Mouse (Mus musculus) lung, adult 2 months (tissue): ENCODE data around the gene Gm49368. TPM values are rescaled to one million over a fixed set of nuclear protein-coding genes. Genes with fewer than 3 reads are reported as not detected.

Experiments
- DNase-seq: peaks from one replicate; pipeline ENCODE4 v3.0.0; 2022
- H3K4me1 ChIP-seq: fragments of 200-500 bp; 2 replicates; pipeline ENCODE4 v1.6.1; 2011; ENCODE audit warnings: low read length; ENCODE audit not compliant: control insufficient read depth, insufficient read depth
- H3K4me3 ChIP-seq: fragments of 200-500 bp; replicated peaks from 2 replicates; pipeline ENCODE3; 2011; ENCODE audit warnings: low read depth, mild to moderate bottlenecking, control low read depth, low read length; ENCODE audit errors: extremely low read depth
- CTCF ChIP-seq: fragments of 200-500 bp; IDR thresholded peaks from 2 replicates; pipeline ENCODE4 v1.5.1; 2011; ENCODE audit warnings: mild to moderate bottlenecking, low read length, control low read depth; ENCODE audit not compliant: insufficient read depth
- POLR2A ChIP-seq: fragments of 200-500 bp; IDR thresholded peaks from 2 replicates; pipeline ENCODE4 v1.6.1; 2011; ENCODE audit warnings: low read depth, mild to moderate bottlenecking, control low read depth, low read length, borderline replicate concordance; ENCODE audit errors: extremely low read depth
- WGBS: fragments of 180-500 bp; shearing (Covaris S2); methylation state at CpG from one replicate; pipeline ENCODE4 v1.1.7; 2018; 5-methylcytosine and 5-hydroxymethylcytosine counted together
- polyA plus RNA-seq: library from polyadenylated mRNA; depleted of rRNA; stranded (reverse); fragments of >200 nt; gene quantifications from 2 replicates; pipeline ENCODE4 v1.2.3, GENCODE M21; 2012

Gene Gm49368
- polyA plus RNA-seq, 1 experiment: 0.07 TPM

- DNase-seq: no peak
- WGBS: 63% methylated on average over 5 of the region's 5 CpGs
- H3K4me3 ChIP-seq: no peak overlapping the region
- no peak for TF ChIP-seq CTCF
- no peak for TF ChIP-seq POLR2A
- H3K4me1 ChIP-seq: no peaks in the 10 kb centered on the region
Observed at GRCm38 (mm10) chr7:128115211-128115958, 52.9 kb downstream of the Gm49368 start.

GRCm38 (mm10) chr7:128116396-128116795 lies 53.9 kb downstream of the Gm49368 start:
- DNase-seq: no peak
- TF ChIP-seq POLR2A: no peak
- no peak for TF ChIP-seq CTCF
- Histone ChIP-seq H3K4me3 (no peak overlapping the region), H3K4me1 (no peaks in the 10 kb centered on the region)
- 85% methylated on average over 5 of the region's 5 CpGs for WGBS

GRCm38 (mm10) chr7:128119726-128120490 lies 57.4 kb downstream of the Gm49368 start:
- no peak for TF ChIP-seq CTCF
- TF ChIP-seq POLR2A: no peak
- 75% methylated on average over 6 of the region's 6 CpGs for WGBS
- Histone ChIP-seq H3K4me1 (no peaks in the 10 kb centered on the region), H3K4me3 (no peak overlapping the region)
- DNase-seq: no peak

GRCm38 (mm10) chr7:128128741-128129720 lies 66.5 kb downstream of the Gm49368 start, which contains the start of gene Itgax:
TSS of gene Itgax (plus strand) at chr7:128129547.
- TF ChIP-seq POLR2A: no peak
- no peak for TF ChIP-seq CTCF
- Histone ChIP-seq H3K4me3 (no peak within 1 kb of the TSS), H3K4me1 (no peaks in the 10 kb centered on the region)
- WGBS: 45% methylated on average over 8 of the region's 8 CpGs
- DNase-seq: no peak

- no peak for TF ChIP-seq CTCF
- TF ChIP-seq POLR2A: no peak
- 67% methylated on average over 5 of the region's 5 CpGs for WGBS
- Histone ChIP-seq H3K4me1 (no peaks in the 10 kb centered on the region), H3K4me3 (no peak overlapping the region)
- no peak for DNase-seq
Observed at GRCm38 (mm10) chr7:128132148-128132547, 69.7 kb downstream of the Gm49368 start.

GRCm38 (mm10) chr7:128133596-128133995 lies 71.1 kb downstream of the Gm49368 start:
- no peak overlapping the region for H3K4me3 ChIP-seq
- 61% methylated on average over 2 of the region's 2 CpGs for WGBS
- TF ChIP-seq CTCF (no peak), POLR2A (no peak)
- H3K4me1 ChIP-seq: no peaks in the 10 kb centered on the region
- no peak for DNase-seq

GRCm38 (mm10) chr7:128136927-128137326 lies 74.4 kb downstream of the Gm49368 start:
- no peak for DNase-seq
- no peaks in the 10 kb centered on the region for H3K4me1 ChIP-seq
- TF ChIP-seq POLR2A (no peak), CTCF (no peak)
- no peak overlapping the region for H3K4me3 ChIP-seq
- WGBS: 35% methylated on average over 4 of the region's 4 CpGs

GRCm38 (mm10) chr7:128139611-128140010 lies 77.1 kb downstream of the Gm49368 start:
- Histone ChIP-seq H3K4me1 (no peaks in the 10 kb centered on the region), H3K4me3 (no peak overlapping the region)
- no peak for DNase-seq
- 89% methylated on average over 6 of the region's 6 CpGs for WGBS
- no peak for TF ChIP-seq CTCF
- TF ChIP-seq POLR2A: no peak

- TF ChIP-seq CTCF (no peak), POLR2A (no peak)
- DNase-seq: no peak
- Histone ChIP-seq H3K4me1 (no peaks in the 10 kb centered on the region), H3K4me3 (no peak overlapping the region)
- WGBS: 88% methylated on average over 8 of the region's 8 CpGs
Observed at GRCm38 (mm10) chr7:128150970-128151369, 88.5 kb downstream of the Gm49368 start.
